Mouse (Mus musculus) megakaryocyte, embryonic 14.5 days (primary cell): ENCODE results near the gene Olfr1362. TPM values are rescaled to one million over a fixed set of nuclear protein-coding genes. Genes with fewer than 3 reads are reported as not detected.

Experiments used
- H3K27me3 ChIP-seq: replicated peaks from 2 replicates; pipeline ENCODE3; 2012; ENCODE audit warnings: inconsistent platforms
- H3K36me3 ChIP-seq: replicated peaks from 2 replicates; pipeline ENCODE3; 2012; ENCODE audit warnings: low read length, inconsistent platforms, mixed read lengths
- H3K4me1 ChIP-seq: 2 replicates; pipeline ENCODE4 v1.6.1; 2012; ENCODE audit warnings: inconsistent platforms
- H3K4me3 ChIP-seq: replicated peaks from 2 replicates; pipeline ENCODE3; 2012; ENCODE audit warnings: moderate library complexity, mild to moderate bottlenecking, inconsistent platforms
- H3K9me3 ChIP-seq: 2 replicates; pipeline ENCODE4 v1.6.1; 2012; ENCODE audit warnings: inconsistent platforms
- FLI1 ChIP-seq: IDR thresholded peaks from 2 replicates; pipeline ENCODE4 v1.6.1; 2012; ENCODE audit warnings: low read length, inconsistent platforms, mixed read lengths
- GATA1 ChIP-seq: IDR thresholded peaks from 3 replicates; pipeline ENCODE4 v1.6.1; 2012; ENCODE audit warnings: mixed read lengths, low read length, inconsistent platforms, borderline replicate concordance
- polyA plus RNA-seq: library from polyadenylated mRNA; stranded (reverse); fragments of >175 nt; gene quantifications from 2 replicates; pipeline ENCODE4 v1.2.3, GENCODE M21; 2012; ENCODE audit warnings: low replicate concordance; ENCODE audit not compliant: insufficient read depth

Olfr1362 gene
- polyA plus RNA-seq: not detected in 2 replicates

DNA sequence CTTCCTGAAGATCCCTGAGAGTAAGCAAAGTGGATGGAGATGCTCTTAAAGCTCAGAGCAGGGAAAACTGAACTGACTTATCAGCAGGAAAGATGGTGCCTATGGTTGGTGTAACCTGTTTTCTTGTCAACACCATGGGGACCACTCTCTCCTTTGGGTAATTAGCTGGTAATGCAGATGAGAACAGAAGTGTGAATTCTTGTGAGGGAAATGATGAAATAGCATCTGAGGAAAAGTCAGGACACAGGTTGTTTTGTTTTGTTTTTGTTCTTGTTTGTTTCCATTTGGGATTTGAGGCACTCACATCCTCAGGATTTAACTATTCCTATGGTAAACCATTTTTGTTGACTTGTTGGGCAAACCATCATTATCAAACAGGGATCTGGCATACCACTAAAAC, at the start of gene Olfr1362:
TSS of gene Olfr1362 (minus strand) at position 101 of the 400 bp plus-strand sequence.
- Histone ChIP-seq H3K36me3 (no peaks in the 10 kb centered on the region), H3K4me1 (no peaks in the 10 kb centered on the region), H3K27me3 (peaks cover 2% of the 10 kb centered on the region), H3K9me3 (no peaks in the 10 kb centered on the region), H3K4me3 (no peak within 1 kb of the TSS)
- TF ChIP-seq FLI1 (no peak), GATA1 (no peak)

DNA sequence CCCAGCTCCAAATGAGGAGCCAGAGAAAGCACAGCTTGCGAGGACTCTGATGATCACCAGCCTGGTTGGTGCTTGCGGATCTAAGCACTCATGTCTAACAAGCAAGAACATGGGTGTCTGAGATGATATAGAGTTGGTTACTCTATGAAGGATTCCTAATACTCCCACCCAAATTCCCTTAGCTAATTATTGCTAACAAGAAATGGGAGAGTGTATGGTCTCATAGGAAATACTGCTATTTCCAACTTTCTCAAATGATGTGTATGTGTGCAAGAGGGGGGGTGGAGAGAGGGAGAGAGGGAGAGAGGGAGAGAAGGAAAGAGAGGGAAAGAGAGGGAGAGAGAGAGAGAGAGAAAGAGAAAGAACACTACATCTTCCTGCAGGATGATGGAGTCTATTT, 49.5 kb upstream of the Olfr1362 start, which contains the start of gene Olfr1361:
TSS of gene Olfr1361 (minus strand) at position 101 of the 400 bp plus-strand sequence.
- TF ChIP-seq FLI1 (no peak), GATA1 (no peak)
- Histone ChIP-seq H3K36me3 (no peaks in the 10 kb centered on the region), H3K4me1 (peaks cover 4% of the 10 kb centered on the region), H3K4me3 (no peak within 1 kb of the TSS), H3K27me3 (no peaks in the 10 kb centered on the region), H3K9me3 (peaks cover 5% of the 10 kb centered on the region; the same call in 1 of the 2 replicates)

DNA sequence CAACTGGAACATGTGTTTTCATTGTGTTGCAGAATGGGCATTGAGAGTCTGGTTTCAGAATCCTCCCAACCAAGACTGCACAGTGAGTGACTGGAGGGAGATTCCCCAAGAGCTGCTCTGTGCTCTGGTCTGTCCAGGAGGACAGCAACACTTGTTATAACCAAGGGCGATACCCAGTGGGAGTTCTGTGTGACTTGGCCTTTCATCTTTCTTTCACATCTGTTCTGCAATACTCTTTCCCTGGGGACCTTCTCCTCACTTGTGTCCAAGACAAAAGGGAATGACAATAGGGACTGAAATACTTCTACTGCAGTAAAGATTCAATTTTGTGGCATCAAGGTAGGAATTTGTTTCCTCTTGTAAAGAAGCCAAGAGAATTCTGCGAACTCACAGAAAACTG, 28.6 kb upstream of the Olfr1362 start, which contains the start of gene Olfr11:
TSS of gene Olfr11 (minus strand) at position 101 of the 400 bp plus-strand sequence.
- Histone ChIP-seq H3K9me3 (peaks cover 4% of the 10 kb centered on the region), H3K4me1 (no peaks in the 10 kb centered on the region), H3K36me3 (no peaks in the 10 kb centered on the region), H3K4me3 (no peak within 1 kb of the TSS), H3K27me3 (no peaks in the 10 kb centered on the region)
- TF ChIP-seq FLI1: no peak
- no peak for TF ChIP-seq GATA1

DNA sequence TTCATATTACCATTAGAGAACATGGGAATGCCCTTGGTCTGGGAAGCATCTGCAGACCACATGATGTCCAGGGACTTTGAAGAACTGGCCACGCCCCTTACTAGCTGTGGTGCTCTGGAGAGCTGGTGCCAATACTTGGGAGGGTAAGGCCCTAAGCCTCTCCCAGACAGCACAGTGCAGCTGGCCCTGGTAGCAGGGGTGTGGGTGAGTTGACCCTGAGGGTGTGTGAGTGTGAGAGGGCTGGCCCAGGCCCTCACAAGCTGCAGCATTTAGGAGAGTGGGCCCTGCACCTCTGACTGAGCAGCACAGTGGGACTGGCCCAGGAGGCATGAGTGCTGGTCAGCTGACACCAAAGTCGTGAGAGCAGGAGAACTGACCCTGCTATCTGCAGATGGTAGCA, 22.2 kb downstream of the Olfr1362 start:
- no peaks in the 10 kb centered on the region; the same call in 1 of the 2 replicates for H3K4me1 ChIP-seq
- H3K4me3 ChIP-seq: peak overlapping the region; percentile 1
- H3K9me3 ChIP-seq: no peaks in the 10 kb centered on the region
- no peaks in the 10 kb centered on the region for H3K27me3 ChIP-seq
- no peak for TF ChIP-seq GATA1
- no peak for TF ChIP-seq FLI1
- no peaks in the 10 kb centered on the region for H3K36me3 ChIP-seq

DNA sequence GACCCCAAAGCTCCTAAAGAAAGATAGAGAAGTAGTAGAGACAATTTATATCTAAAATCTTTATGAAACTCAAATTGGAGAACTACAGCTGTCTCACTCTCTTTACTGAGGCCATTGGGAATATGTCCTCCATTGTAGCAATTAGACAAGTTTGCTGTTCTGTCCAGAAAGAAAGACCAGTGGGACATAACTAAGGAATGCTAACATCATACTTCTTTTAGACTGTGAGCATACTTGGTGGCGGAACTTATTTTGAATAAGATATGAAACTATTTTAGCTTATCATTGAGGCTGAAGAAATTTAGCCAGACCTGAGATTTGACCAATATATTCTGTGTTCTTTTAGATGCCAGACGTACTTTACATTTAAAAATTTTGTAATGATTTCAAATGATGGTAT, 32.2 kb downstream of the Olfr1362 start, which contains the start of gene Olfr1364:
TSS of gene Olfr1364 (minus strand) at position 101 of the 400 bp plus-strand sequence.
- Histone ChIP-seq H3K4me1 (peaks cover 4% of the 10 kb centered on the region; the same call in 1 of the 2 replicates), H3K36me3 (no peaks in the 10 kb centered on the region)
- TF ChIP-seq FLI1 (no peak), GATA1 (no peak)

More for the DNA sequence above, 32.2 kb downstream of the Olfr1362 start, which contains the start of gene Olfr1364:
- Histone ChIP-seq H3K4me3 (no peak within 1 kb of the TSS), H3K9me3 (no peaks in the 10 kb centered on the region), H3K27me3 (no peaks in the 10 kb centered on the region)

Other genes starting within 250 kb of the Olfr1362 start
- 4.5 TPM in 1 of 2 replicates, not detected in the other for gene Zkscan3, start 211.3 kb downstream of the Olfr1362 start, polyA plus RNA-seq
- 0.07 TPM in 1 of 2 replicates, not detected in the other for gene Pgbd1, start 173.0 kb downstream of the Olfr1362 start, polyA plus RNA-seq
- gene Zscan26, start 160.3 kb downstream of the Olfr1362 start, polyA plus RNA-seq: 0.70 TPM in 1 of 2 replicates, not detected in the other
- 0.92 TPM in 1 of 2 replicates, not detected in the other for gene Nkapl, start 145.5 kb downstream of the Olfr1362 start, polyA plus RNA-seq
- gene Zkscan4, start 135.1 kb downstream of the Olfr1362 start, polyA plus RNA-seq: not detected in 2 replicates
- gene Gm10065, start 134.6 kb downstream of the Olfr1362 start, polyA plus RNA-seq: not detected in 2 replicates
- 0.04 TPM in 1 of 2 replicates, not detected in the other for gene AK157302, start 118.8 kb downstream of the Olfr1362 start, polyA plus RNA-seq
- 6.5 and 41.0 TPM in 2 replicates for gene Gm11273, start 112.6 kb downstream of the Olfr1362 start, polyA plus RNA-seq
- 0.20 TPM in 1 of 2 replicates, not detected in the other for gene Zkscan8, start 82.9 kb downstream of the Olfr1362 start, polyA plus RNA-seq
- gene Olfr1366, start 71.2 kb downstream of the Olfr1362 start, polyA plus RNA-seq: not detected in 2 replicates
- not detected in 2 replicates for gene Olfr1535, start 54.1 kb downstream of the Olfr1362 start, polyA plus RNA-seq
- 0.10 TPM in 1 of 2 replicates, not detected in the other for gene Olfr1364, start 32.3 kb downstream of the Olfr1362 start, polyA plus RNA-seq
- gene Olfr11, start 28.5 kb upstream of the Olfr1362 start, polyA plus RNA-seq: not detected in 2 replicates
- gene Olfr1361, start 49.4 kb upstream of the Olfr1362 start, polyA plus RNA-seq: not detected in 2 replicates
- not detected in 2 replicates for gene Olfr1360, start 63.4 kb upstream of the Olfr1362 start, polyA plus RNA-seq
- not detected in 2 replicates for gene Olfr1359, start 84.1 kb upstream of the Olfr1362 start, polyA plus RNA-seq
- 3.6 TPM in 1 of 2 replicates, not detected in the other for gene Hist1h2bl, start 102.1 kb upstream of the Olfr1362 start, polyA plus RNA-seq
- 46.8 and 88.4 TPM in 2 replicates for gene Hist1h2ai, start 102.4 kb upstream of the Olfr1362 start, polyA plus RNA-seq
- 72.9 and 147 TPM in 2 replicates for gene Hist1h3h, start 103.6 kb upstream of the Olfr1362 start, polyA plus RNA-seq
- gene Hist1h2bm, start 108.0 kb upstream of the Olfr1362 start, polyA plus RNA-seq: 7.3 TPM in 1 of 2 replicates, not detected in the other
- gene Hist1h4j, start 121.0 kb upstream of the Olfr1362 start, polyA plus RNA-seq: 5.0 and 5.5 TPM in 2 replicates
- gene Hist1h4k, start 136.5 kb upstream of the Olfr1362 start, polyA plus RNA-seq: 53.8 and 106 TPM in 2 replicates
- 18.0 and 72.9 TPM in 2 replicates for gene Hist1h2ak, start 139.8 kb upstream of the Olfr1362 start, polyA plus RNA-seq
- 7.1 TPM in 1 of 2 replicates, not detected in the other for gene Hist1h2bn, start 140.1 kb upstream of the Olfr1362 start, polyA plus RNA-seq
- 3.0 TPM in 1 of 2 replicates, not detected in the other for gene Hist1h1b, start 166.6 kb upstream of the Olfr1362 start, polyA plus RNA-seq
- 50.5 and 69.6 TPM in 2 replicates for gene Hist1h3i, start 169.3 kb upstream of the Olfr1362 start, polyA plus RNA-seq
- 22.2 and 79.5 TPM in 2 replicates for gene Hist1h2an, start 173.2 kb upstream of the Olfr1362 start, polyA plus RNA-seq
- gene Hist1h2bp, start 173.4 kb upstream of the Olfr1362 start, polyA plus RNA-seq: 4.6 and 20.3 TPM in 2 replicates
- gene Hist1h2bq, start 196.2 kb upstream of the Olfr1362 start, polyA plus RNA-seq: 83.2 and 173 TPM in 2 replicates
- not detected in 2 replicates for gene Hist1h2ao, start 196.4 kb upstream of the Olfr1362 start, polyA plus RNA-seq
- gene Hist1h4m, start 197.7 kb upstream of the Olfr1362 start, polyA plus RNA-seq: 91.9 TPM in 1 of 2 replicates, not detected in the other
- gene Hist1h4n, start 218.2 kb upstream of the Olfr1362 start, polyA plus RNA-seq: 88.8 and 245 TPM in 2 replicates
- gene Hist1h2ap, start 219.5 kb upstream of the Olfr1362 start, polyA plus RNA-seq: 10,971 and 11,665 TPM in 2 replicates
- 74.1 and 174 TPM in 2 replicates for gene Hist1h2br, start 219.7 kb upstream of the Olfr1362 start, polyA plus RNA-seq